Mouse (Mus musculus): ENCODE measurements around the gene Eci3. TPM values are rescaled to one million over a fixed set of nuclear protein-coding genes. Genes with fewer than 3 reads are reported as not detected.
"Not testable (repeated sequence)": the region's sequence is repeated elsewhere in the genome, so short reads cannot be mapped to it uniquely, and the experiment has no call there.

Gene Eci3
- polyA plus RNA-seq (2014; fragmentation: Nextera tagmentation; extraction: Ambion mirVana): 0.85 and 1.2 TPM in 2 replicates

DNA sequence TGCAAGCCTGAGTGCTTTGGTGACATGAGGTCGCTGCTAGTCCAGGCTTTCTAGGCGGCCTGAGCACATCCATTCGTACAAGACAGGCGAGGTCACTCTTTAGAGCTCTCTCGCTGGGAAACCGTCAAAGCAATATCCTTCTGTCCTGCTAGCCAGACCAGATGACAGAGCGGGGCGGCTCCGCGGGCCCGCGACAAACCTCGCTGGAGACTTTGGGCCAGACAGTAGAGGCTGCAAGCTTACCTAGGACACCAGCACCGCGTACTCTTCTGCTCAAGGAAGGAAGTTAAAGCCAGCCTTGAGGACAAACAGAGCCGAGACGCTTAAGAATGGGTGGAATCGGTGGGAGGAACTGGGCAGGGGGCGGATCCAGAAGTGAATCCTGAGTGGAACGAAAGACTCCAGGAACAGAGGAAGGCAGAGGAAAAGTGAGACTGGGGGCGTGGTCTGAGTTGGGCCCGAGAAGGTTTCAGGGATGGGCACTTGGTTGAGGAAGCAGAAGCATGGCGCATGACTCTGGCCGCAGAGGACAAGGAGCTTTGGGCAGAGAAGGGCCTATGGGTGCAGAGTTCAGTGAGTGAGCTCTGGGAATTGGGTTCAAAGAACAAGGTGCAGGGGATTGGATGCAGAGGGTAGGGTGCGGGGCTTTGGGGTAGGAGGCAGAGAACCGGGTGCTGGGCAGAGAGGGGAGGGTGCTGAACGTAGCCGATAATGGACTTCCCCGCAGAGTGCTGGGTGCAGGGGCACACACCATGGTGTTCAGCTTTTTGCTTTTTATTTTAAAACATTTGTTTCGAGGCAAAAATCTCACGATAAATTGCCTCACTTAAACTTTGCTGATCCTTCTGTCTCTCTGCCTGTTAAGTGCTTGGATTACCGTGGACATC lies at the start of gene Eci3:
Gene Eci3 (minus strand): TSS at position 300 of the 887 bp plus-strand sequence.
- H3K4me1 ChIP-seq (replicated peaks; ENCODE audit: control insufficient read depth, insufficient read depth, low read length): no peaks in the 10 kb centered on the region

DNA sequence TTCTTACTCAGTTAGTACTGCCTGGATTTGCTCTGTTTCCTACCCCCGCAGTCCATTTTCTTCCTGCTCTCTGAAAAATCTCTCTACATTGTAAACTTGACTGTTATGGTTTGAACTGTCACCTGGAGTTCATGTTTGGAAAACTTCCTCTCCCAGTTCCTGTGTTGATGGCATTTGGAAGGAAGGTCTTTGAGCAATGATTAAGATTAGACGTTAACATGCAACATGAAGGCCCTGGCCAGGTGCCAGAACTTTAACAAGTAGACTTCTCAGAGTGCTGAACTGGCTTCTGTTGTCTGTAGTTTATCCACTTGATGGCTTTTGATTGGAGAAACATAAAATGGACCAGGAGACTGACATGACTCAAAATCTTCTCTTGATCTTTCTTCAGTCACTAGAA lies 32.3 kb upstream of the Eci3 start:
- Histone ChIP-seq H3K27ac (ENCODE audit: low read depth, low read length) (no peak overlapping the region), H3K4me1 (replicated peaks; ENCODE audit: control insufficient read depth, insufficient read depth, low read length) (no peaks in the 10 kb centered on the region), H3K27me3 (ENCODE audit: control insufficient read depth, insufficient read depth, low read length) (no peaks in the 10 kb centered on the region), H3K36me3 (ENCODE audit: control insufficient read depth, insufficient read depth, low read length) (no peaks in the 10 kb centered on the region), H3K4me3 (ENCODE audit: low read depth, low read length) (no peak overlapping the region), H3K4me2 (replicated peaks; ENCODE audit: low read depth, low read length) (no peak overlapping the region), H3K9ac (ENCODE audit: low read depth, low read length) (no peak overlapping the region), H3K9me3 (ENCODE audit: control insufficient read depth, low read length) (no peaks in the 10 kb centered on the region)
- 90% methylated on average over 2 of the region's 2 CpGs for WGBS
- DNase-seq (ENCODE audit: low spot score) (no peak), ATAC-seq (ENCODE audit: low FRiP score) (no peak)

More for the DNA sequence above, at the start of gene Eci3:
- ATAC-seq (ENCODE audit: low FRiP score) (peak; percentile 67), DNase-seq (ENCODE audit: low spot score) (peak; percentile 53)
- Histone ChIP-seq H3K36me3 (ENCODE audit: control insufficient read depth, insufficient read depth, low read length) (no peaks in the 10 kb centered on the region), H3K27ac (ENCODE audit: low read depth, low read length) (no peak within 1 kb of the TSS), H3K9ac (ENCODE audit: low read depth, low read length) (no peak within 1 kb of the TSS), H3K4me2 (replicated peaks; ENCODE audit: low read depth, low read length) (peak within 1 kb of the TSS; percentile 54), H3K9me3 (ENCODE audit: control insufficient read depth, low read length) (no peaks in the 10 kb centered on the region), H3K27me3 (ENCODE audit: control insufficient read depth, insufficient read depth, low read length) (peaks cover 2% of the 10 kb centered on the region), H3K4me3 (ENCODE audit: low read depth, low read length) (peak within 1 kb of the TSS; percentile 27)
- WGBS: 4% methylated on average over 32 of the region's 32 CpGs

DNA sequence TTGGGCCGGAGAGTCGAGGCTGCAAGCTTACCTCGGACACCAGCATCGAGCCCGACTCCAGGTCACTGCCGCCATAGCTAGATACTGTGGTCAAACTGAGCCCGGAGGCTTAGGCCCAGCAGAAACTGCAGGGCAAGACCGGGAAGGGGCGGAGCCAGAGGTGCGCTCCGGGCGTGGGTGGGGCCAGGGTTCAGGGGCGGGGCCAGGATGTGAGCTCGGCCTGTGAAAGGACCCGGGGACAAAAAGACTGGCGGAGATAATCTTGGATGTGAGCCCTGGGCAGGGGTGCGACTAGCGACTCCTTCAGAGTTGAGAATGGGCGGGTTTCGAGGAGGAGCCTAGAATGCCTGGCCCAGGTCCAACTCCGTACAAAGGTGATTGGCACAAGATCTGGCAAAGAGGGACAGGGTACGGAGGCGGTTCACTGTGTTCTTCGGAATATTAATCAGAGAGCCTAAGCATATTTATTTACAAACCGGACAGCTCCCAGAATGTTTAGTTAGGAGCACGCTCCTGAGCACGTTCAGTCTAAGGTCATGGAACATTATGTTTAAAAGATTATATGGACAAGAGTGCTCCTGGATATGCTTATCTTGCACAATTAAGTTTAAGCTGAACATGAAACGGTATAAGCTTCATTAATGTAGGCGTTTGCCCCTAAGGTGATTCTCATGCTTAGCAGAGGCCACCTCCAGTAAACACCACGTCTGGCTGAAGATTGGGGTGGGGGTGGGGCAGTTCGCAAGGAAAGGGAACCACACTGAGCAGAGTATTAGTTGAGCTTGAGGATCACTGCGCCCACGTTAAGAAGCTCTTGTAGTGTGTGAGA lies 30.6 kb upstream of the Eci3 start:
- Histone ChIP-seq H3K27ac (ENCODE audit: low read depth, low read length) (peak overlapping the region; percentile 55), H3K9me3 (ENCODE audit: control insufficient read depth, low read length) (no peaks in the 10 kb centered on the region), H3K36me3 (ENCODE audit: control insufficient read depth, insufficient read depth, low read length) (no peaks in the 10 kb centered on the region), H3K9ac (ENCODE audit: low read depth, low read length) (peak overlapping the region; percentile 67), H3K4me1 (replicated peaks; ENCODE audit: control insufficient read depth, insufficient read depth, low read length) (no peaks in the 10 kb centered on the region), H3K27me3 (ENCODE audit: control insufficient read depth, insufficient read depth, low read length) (no peaks in the 10 kb centered on the region), H3K4me2 (replicated peaks; ENCODE audit: low read depth, low read length) (peak overlapping the region; percentile 46), H3K4me3 (ENCODE audit: low read depth, low read length) (peak overlapping the region; percentile 48)
- WGBS: 2% methylated on average over 33 of the region's 33 CpGs
- DNase-seq (ENCODE audit: low spot score): peak; percentile 95
- peak; percentile 99 for ATAC-seq (ENCODE audit: low FRiP score)

DNA sequence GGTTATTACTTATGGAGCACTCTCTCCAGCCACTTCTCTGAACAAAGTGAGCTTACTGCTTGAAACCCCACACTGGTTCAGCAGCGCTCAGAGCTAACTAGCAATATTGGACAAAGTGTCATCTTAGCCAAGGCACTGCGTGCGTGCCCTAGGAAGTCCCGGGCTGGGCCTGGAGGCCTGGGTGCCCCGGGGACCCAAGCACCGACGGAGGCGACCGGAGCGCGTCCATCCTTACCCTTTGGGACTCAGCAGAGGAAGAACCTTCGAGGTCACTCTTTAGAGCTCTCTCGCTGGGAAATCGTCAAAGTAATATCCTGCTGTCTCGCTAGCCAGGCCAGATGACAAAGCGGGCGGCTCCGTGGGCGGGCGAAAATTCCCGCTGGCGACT lies 30.0 kb upstream of the Eci3 start:
- Histone ChIP-seq H3K9me3 (ENCODE audit: control insufficient read depth, low read length) (no peaks in the 10 kb centered on the region), H3K27ac (ENCODE audit: low read depth, low read length) (peak overlapping the region; percentile 55), H3K4me1 (replicated peaks; ENCODE audit: control insufficient read depth, insufficient read depth, low read length) (no peaks in the 10 kb centered on the region), H3K27me3 (ENCODE audit: control insufficient read depth, insufficient read depth, low read length) (no peaks in the 10 kb centered on the region), H3K4me2 (replicated peaks; ENCODE audit: low read depth, low read length) (peak overlapping the region; percentile 46), H3K9ac (ENCODE audit: low read depth, low read length) (peak overlapping the region; percentile 67), H3K36me3 (ENCODE audit: control insufficient read depth, insufficient read depth, low read length) (no peaks in the 10 kb centered on the region), H3K4me3 (ENCODE audit: low read depth, low read length) (peak overlapping the region; percentile 48)
- DNase-seq (ENCODE audit: low spot score) (no peak), ATAC-seq (ENCODE audit: low FRiP score) (peak; percentile 77)
- WGBS: 2% methylated on average over 22 of the region's 22 CpGs

DNA sequence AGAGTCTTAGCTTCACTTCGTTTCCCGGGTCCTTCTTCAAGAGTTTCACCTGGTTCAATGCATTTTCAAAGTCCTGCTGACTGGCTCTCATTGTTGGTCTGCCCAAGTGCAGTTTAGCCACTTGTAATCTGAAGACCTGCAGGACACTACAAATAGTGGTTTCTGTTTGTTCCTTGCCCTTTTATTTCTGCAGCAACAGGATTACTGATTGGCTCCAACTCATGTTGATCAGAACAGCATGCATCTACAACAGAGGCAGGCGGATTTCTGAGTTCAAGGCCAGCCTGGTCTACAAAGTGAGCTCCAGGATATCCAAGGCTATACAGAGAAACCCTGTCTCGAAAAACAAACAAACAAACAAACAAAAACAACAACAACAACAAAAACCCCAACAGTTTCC lies 29.5 kb upstream of the Eci3 start:
- peak; percentile 9 for DNase-seq (ENCODE audit: low spot score)
- no peaks in the 10 kb centered on the region for H3K36me3 ChIP-seq (ENCODE audit: control insufficient read depth, insufficient read depth, low read length)
- H3K27ac ChIP-seq (ENCODE audit: low read depth, low read length): no peak overlapping the region
- H3K27me3 ChIP-seq (ENCODE audit: control insufficient read depth, insufficient read depth, low read length): no peaks in the 10 kb centered on the region
- H3K9me3 ChIP-seq (ENCODE audit: control insufficient read depth, low read length): no peaks in the 10 kb centered on the region
- H3K4me2 ChIP-seq (replicated peaks; ENCODE audit: low read depth, low read length): peak overlapping the region; percentile 46
- H3K9ac ChIP-seq (ENCODE audit: low read depth, low read length): no peak overlapping the region
- H3K4me3 ChIP-seq (ENCODE audit: low read depth, low read length): peak overlapping the region; percentile 48; the same call in 1 of the 2 replicates
- WGBS: 80% methylated on average over 4 of the region's 4 CpGs
- H3K4me1 ChIP-seq (replicated peaks; ENCODE audit: control insufficient read depth, insufficient read depth, low read length): no peaks in the 10 kb centered on the region
- ATAC-seq (ENCODE audit: low FRiP score): no peak

DNA sequence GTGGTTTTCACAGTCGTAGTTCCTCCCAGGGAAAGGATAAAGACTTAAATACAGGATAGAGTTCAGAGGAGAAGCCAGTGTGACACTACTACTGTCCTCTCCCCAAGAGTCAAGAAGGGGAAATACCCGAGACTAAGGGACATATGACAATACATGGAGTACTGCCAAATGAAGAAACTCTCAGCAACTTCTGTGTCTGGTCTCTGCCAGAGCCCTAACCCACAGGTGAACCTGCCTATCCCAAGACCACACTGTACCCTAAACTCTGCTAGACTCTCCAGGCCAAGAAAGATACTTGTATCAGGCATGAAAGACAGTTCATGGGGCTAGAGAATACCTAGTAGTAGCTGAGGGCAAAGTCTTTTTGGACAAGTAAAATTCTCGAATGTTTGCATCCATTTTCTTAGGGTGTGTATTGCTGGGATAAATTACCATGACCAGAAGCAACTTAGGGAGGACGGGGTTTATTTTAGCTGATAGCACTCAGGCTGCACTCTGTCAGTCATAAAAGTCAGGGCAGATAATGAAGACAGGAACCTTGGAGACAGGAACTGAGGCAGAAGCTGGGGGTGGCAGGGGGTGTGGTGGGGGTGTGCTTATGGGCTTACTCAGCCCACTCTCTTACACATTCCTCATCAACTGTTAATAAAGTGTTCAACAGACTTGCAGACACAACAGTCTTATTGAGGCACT lies 28.1 kb upstream of the Eci3 start:
- WGBS: 80% methylated on average over 4 of the region's 4 CpGs
- Histone ChIP-seq H3K27ac (ENCODE audit: low read depth, low read length) (no peak overlapping the region), H3K4me2 (replicated peaks; ENCODE audit: low read depth, low read length) (no peak overlapping the region)

DNA sequence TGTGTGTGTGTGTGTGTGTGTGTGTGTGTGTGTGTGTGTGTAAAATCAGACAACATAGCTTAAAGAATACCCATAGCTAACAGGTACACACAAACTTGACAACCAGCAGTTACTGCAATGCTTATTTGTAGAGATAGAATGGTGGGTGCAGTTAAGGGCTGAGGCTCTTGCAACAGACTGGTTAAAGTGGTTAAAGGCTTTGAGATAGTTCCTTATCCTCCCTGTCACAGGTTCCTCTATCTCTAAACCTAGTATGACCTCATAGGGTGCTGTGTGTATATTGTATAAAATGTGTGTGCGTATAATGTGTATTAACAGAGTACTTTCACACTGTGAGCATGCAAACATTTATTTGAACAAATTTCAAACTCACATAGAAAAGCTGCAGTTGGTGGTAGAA lies 19.9 kb upstream of the Eci3 start:
- 94% methylated on average over 1 of the region's 1 CpGs for WGBS
- not testable (repeated sequence) for H3K9ac ChIP-seq (ENCODE audit: low read depth, low read length); H3K4me2 ChIP-seq (replicated peaks; ENCODE audit: low read depth, low read length); H3K9me3 ChIP-seq (ENCODE audit: control insufficient read depth, low read length); DNase-seq (ENCODE audit: low spot score); H3K27ac ChIP-seq (ENCODE audit: low read depth, low read length); H3K36me3 ChIP-seq (ENCODE audit: control insufficient read depth, insufficient read depth, low read length); ATAC-seq (ENCODE audit: low FRiP score); H3K4me3 ChIP-seq (ENCODE audit: low read depth, low read length); H3K27me3 ChIP-seq (ENCODE audit: control insufficient read depth, insufficient read depth, low read length); H3K4me1 ChIP-seq (replicated peaks; ENCODE audit: control insufficient read depth, insufficient read depth, low read length)

More for the DNA sequence above, 28.1 kb upstream of the Eci3 start:
- Histone ChIP-seq H3K9ac (ENCODE audit: low read depth, low read length) (no peak overlapping the region), H3K9me3 (ENCODE audit: control insufficient read depth, low read length) (no peaks in the 10 kb centered on the region), H3K36me3 (ENCODE audit: control insufficient read depth, insufficient read depth, low read length) (peaks cover 2% of the 10 kb centered on the region; the same call in 1 of the 2 replicates), H3K4me3 (ENCODE audit: low read depth, low read length) (no peak overlapping the region), H3K27me3 (ENCODE audit: control insufficient read depth, insufficient read depth, low read length) (no peaks in the 10 kb centered on the region), H3K4me1 (replicated peaks; ENCODE audit: control insufficient read depth, insufficient read depth, low read length) (no peaks in the 10 kb centered on the region)
- ATAC-seq (ENCODE audit: low FRiP score): no peak
- no peak for DNase-seq (ENCODE audit: low spot score)

DNA sequence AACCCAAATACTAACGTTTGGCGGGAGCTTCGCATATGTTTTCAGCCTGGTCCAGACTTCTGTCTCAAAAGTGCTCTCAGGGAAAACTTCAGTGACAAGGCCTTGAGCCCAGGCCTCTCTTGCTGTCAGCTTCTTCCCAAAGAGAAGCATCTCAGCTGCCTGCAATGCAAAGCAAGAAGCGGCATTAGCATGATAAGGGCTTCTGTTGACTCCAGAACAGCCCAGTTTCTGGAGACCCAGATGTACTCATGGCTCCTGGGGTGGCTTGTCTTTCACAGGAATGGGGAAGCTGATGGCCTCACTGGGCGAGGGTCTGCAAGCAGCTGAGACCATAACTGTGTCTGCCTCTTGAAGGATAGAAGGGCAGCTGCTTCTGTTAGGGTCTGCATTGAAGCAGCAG lies 15.0 kb upstream of the Eci3 start:
- not testable (repeated sequence) for H3K4me1 ChIP-seq (replicated peaks; ENCODE audit: control insufficient read depth, insufficient read depth, low read length); ATAC-seq (ENCODE audit: low FRiP score); H3K27me3 ChIP-seq (ENCODE audit: control insufficient read depth, insufficient read depth, low read length); H3K27ac ChIP-seq (ENCODE audit: low read depth, low read length); H3K9me3 ChIP-seq (ENCODE audit: control insufficient read depth, low read length); DNase-seq (ENCODE audit: low spot score); H3K9ac ChIP-seq (ENCODE audit: low read depth, low read length); H3K36me3 ChIP-seq (ENCODE audit: control insufficient read depth, insufficient read depth, low read length); H3K4me2 ChIP-seq (replicated peaks; ENCODE audit: low read depth, low read length); H3K4me3 ChIP-seq (ENCODE audit: low read depth, low read length)
- WGBS: 70% methylated on average over 5 of the region's 5 CpGs
